Mouse (Mus musculus) lung, adult 2 months (tissue): Measurements from ENCODE around the gene Tbx6.

Experiments used
- CTCF ChIP-seq: fragments of 200-500 bp; IDR thresholded peaks from 2 replicates; pipeline ENCODE4 v1.5.1; 2011; ENCODE audit warnings: mild to moderate bottlenecking, low read length, control low read depth; ENCODE audit not compliant: insufficient read depth
- POLR2A ChIP-seq: fragments of 200-500 bp; IDR thresholded peaks from 2 replicates; pipeline ENCODE4 v1.6.1; 2011; ENCODE audit warnings: low read depth, mild to moderate bottlenecking, control low read depth, low read length, borderline replicate concordance; ENCODE audit errors: extremely low read depth

GRCm38 (mm10) chr7:126831539-126831938 is 50.3 kb downstream of the Tbx6 start, which contains the start of gene 4930451I11Rik:
- TF ChIP-seq CTCF (no peak), POLR2A (no peak)
